Mouse (Mus musculus): ENCODE results near the gene Trappc11. TPM values are rescaled to one million over a fixed set of nuclear protein-coding genes. Genes with fewer than 3 reads are reported as not detected.

The Trappc11 gene
- polyA plus RNA-seq, 1 experiment from 2014 or later: 42.9 TPM

GRCm38 (mm10) chr8:47538323-47538722 is 5.1 kb upstream of the Trappc11 start:
- 55% methylated on average over 4 of the region's 4 CpGs for WGBS
- Histone ChIP-seq H3K4me1 (peaks cover 20% of the 10 kb centered on the region), H3K9ac (no peak overlapping the region), H3K4me3 (no peak overlapping the region), H3K27me3 (replicated peaks) (no peaks in the 10 kb centered on the region), H3K27ac (no peak overlapping the region), H3K4me2 (no peak overlapping the region), H3K9me3 (no peaks in the 10 kb centered on the region), H3K36me3 (replicated peaks) (peaks cover 6% of the 10 kb centered on the region; the same call in 1 of the 2 replicates)
- ATAC-seq (replicated peaks): no peak

GRCm38 (mm10) chr8:47528094-47528493 is 5.2 kb downstream of the Trappc11 start:
- Histone ChIP-seq H3K27me3 (replicated peaks) (no peaks in the 10 kb centered on the region), H3K4me3 (no peak overlapping the region), H3K9me3 (no peaks in the 10 kb centered on the region), H3K36me3 (replicated peaks) (peaks cover 31% of the 10 kb centered on the region), H3K4me1 (peaks cover 13% of the 10 kb centered on the region), H3K9ac (no peak overlapping the region), H3K27ac (no peak overlapping the region), H3K4me2 (no peak overlapping the region)
- 94% methylated on average over 1 of the region's 1 CpGs for WGBS
- ATAC-seq (replicated peaks): no peak

GRCm38 (mm10) chr8:47513601-47514000 is 19.7 kb downstream of the Trappc11 start:
- 95% methylated on average over 15 of the region's 15 CpGs for WGBS
- H3K9me3 ChIP-seq: no peaks in the 10 kb centered on the region
- peaks cover 45% of the 10 kb centered on the region for H3K36me3 ChIP-seq (replicated peaks)
- H3K4me3 ChIP-seq: no peak overlapping the region
- no peaks in the 10 kb centered on the region for H3K27me3 ChIP-seq (replicated peaks)
- H3K4me2 ChIP-seq: no peak overlapping the region
- H3K4me1 ChIP-seq: no peaks in the 10 kb centered on the region
- no peak overlapping the region for H3K9ac ChIP-seq
- no peak for ATAC-seq (replicated peaks)
- H3K27ac ChIP-seq: no peak overlapping the region

- Histone ChIP-seq H3K4me2 (no peak overlapping the region), H3K36me3 (replicated peaks) (peaks cover 35% of the 10 kb centered on the region), H3K9ac (no peak overlapping the region), H3K27me3 (replicated peaks) (no peaks in the 10 kb centered on the region), H3K4me3 (no peak overlapping the region), H3K9me3 (no peaks in the 10 kb centered on the region), H3K27ac (no peak overlapping the region), H3K4me1 (no peaks in the 10 kb centered on the region)
- WGBS: 92% methylated on average over 9 of the region's 9 CpGs
- ATAC-seq (replicated peaks): no peak
Measured at GRCm38 (mm10) chr8:47510930-47511329, 22.3 kb downstream of the Trappc11 start.

- Histone ChIP-seq H3K27ac (no peak overlapping the region), H3K27me3 (replicated peaks) (no peaks in the 10 kb centered on the region), H3K4me3 (no peak overlapping the region), H3K36me3 (replicated peaks) (peaks cover 44% of the 10 kb centered on the region), H3K9me3 (no peaks in the 10 kb centered on the region), H3K9ac (no peak overlapping the region), H3K4me2 (no peak overlapping the region), H3K4me1 (no peaks in the 10 kb centered on the region)
- WGBS: 82% methylated on average over 12 of the region's 12 CpGs
- ATAC-seq (replicated peaks): no peak
Measured at GRCm38 (mm10) chr8:47505431-47505830, 27.8 kb downstream of the Trappc11 start.

GRCm38 (mm10) chr8:47502546-47502945 is 30.7 kb downstream of the Trappc11 start:
- H3K4me3 ChIP-seq: no peak overlapping the region
- ATAC-seq (replicated peaks): no peak
- no peaks in the 10 kb centered on the region for H3K9me3 ChIP-seq
- peaks cover 52% of the 10 kb centered on the region for H3K36me3 ChIP-seq (replicated peaks)
- no peaks in the 10 kb centered on the region for H3K4me1 ChIP-seq
- no peak overlapping the region for H3K27ac ChIP-seq
- no peaks in the 10 kb centered on the region for H3K27me3 ChIP-seq (replicated peaks)
- no peak overlapping the region for H3K9ac ChIP-seq
- 96% methylated on average over 13 of the region's 13 CpGs for WGBS
- no peak overlapping the region for H3K4me2 ChIP-seq

GRCm38 (mm10) chr8:47501994-47502393 is 31.3 kb downstream of the Trappc11 start:
- no peaks in the 10 kb centered on the region for H3K27me3 ChIP-seq (replicated peaks)
- no peak for ATAC-seq (replicated peaks)
- 77% methylated on average over 2 of the region's 2 CpGs for WGBS
- no peak overlapping the region for H3K9ac ChIP-seq
- no peaks in the 10 kb centered on the region for H3K9me3 ChIP-seq
- no peak overlapping the region for H3K4me2 ChIP-seq
- H3K27ac ChIP-seq: no peak overlapping the region
- no peak overlapping the region for H3K4me3 ChIP-seq
- peaks cover 49% of the 10 kb centered on the region for H3K36me3 ChIP-seq (replicated peaks)
- H3K4me1 ChIP-seq: no peaks in the 10 kb centered on the region

- no peaks in the 10 kb centered on the region for H3K27me3 ChIP-seq (replicated peaks)
- ATAC-seq (replicated peaks): no peak
- H3K36me3 ChIP-seq (replicated peaks): peaks cover 41% of the 10 kb centered on the region
- H3K4me2 ChIP-seq: no peak overlapping the region
- no peak overlapping the region for H3K4me3 ChIP-seq
- WGBS: 93% methylated on average over 6 of the region's 6 CpGs
- no peaks in the 10 kb centered on the region for H3K9me3 ChIP-seq
- H3K27ac ChIP-seq: no peak overlapping the region
- no peaks in the 10 kb centered on the region for H3K4me1 ChIP-seq
- no peak overlapping the region for H3K9ac ChIP-seq
Measured at GRCm38 (mm10) chr8:47495428-47495827, 37.8 kb downstream of the Trappc11 start.

GRCm38 (mm10) chr8:47494602-47495153 is 38.6 kb downstream of the Trappc11 start:
- Histone ChIP-seq H3K4me2 (no peak overlapping the region), H3K4me3 (no peak overlapping the region), H3K27me3 (replicated peaks) (no peaks in the 10 kb centered on the region), H3K36me3 (replicated peaks) (peaks cover 34% of the 10 kb centered on the region), H3K9ac (no peak overlapping the region), H3K4me1 (no peaks in the 10 kb centered on the region), H3K9me3 (no peaks in the 10 kb centered on the region), H3K27ac (no peak overlapping the region)
- whole genome bisulfite sequencing: 90% methylated on average over 12 of the region's 12 CpGs
- no peak for ATAC-seq (replicated peaks)

GRCm38 (mm10) chr8:47493106-47493505 is 40.2 kb downstream of the Trappc11 start:
- H3K4me1 ChIP-seq: no peaks in the 10 kb centered on the region
- no peaks in the 10 kb centered on the region for H3K9me3 ChIP-seq
- H3K36me3 ChIP-seq (replicated peaks): peaks cover 28% of the 10 kb centered on the region
- no peaks in the 10 kb centered on the region for H3K27me3 ChIP-seq (replicated peaks)
- H3K4me2 ChIP-seq: no peak overlapping the region
- no peak overlapping the region for H3K4me3 ChIP-seq
- 96% methylated on average over 12 of the region's 12 CpGs for WGBS
- no peak overlapping the region for H3K27ac ChIP-seq
- no peak for ATAC-seq (replicated peaks)
- no peak overlapping the region for H3K9ac ChIP-seq

GRCm38 (mm10) chr8:47487231-47487630 is 46.0 kb downstream of the Trappc11 start:
- H3K4me2 ChIP-seq: no peak overlapping the region
- no peak for ATAC-seq (replicated peaks)
- H3K4me3 ChIP-seq: no peak overlapping the region
- no peak overlapping the region for H3K27ac ChIP-seq
- no peaks in the 10 kb centered on the region for H3K9me3 ChIP-seq
- H3K36me3 ChIP-seq (replicated peaks): peaks cover 7% of the 10 kb centered on the region; the same call in 1 of the 2 replicates
- 93% methylated on average over 3 of the region's 3 CpGs for WGBS
- no peaks in the 10 kb centered on the region for H3K4me1 ChIP-seq
- no peaks in the 10 kb centered on the region for H3K27me3 ChIP-seq (replicated peaks)
- H3K9ac ChIP-seq: no peak overlapping the region

GRCm38 (mm10) chr8:47482354-47483071 is 50.8 kb downstream of the Trappc11 start:
- Histone ChIP-seq H3K27me3 (replicated peaks) (no peaks in the 10 kb centered on the region), H3K36me3 (replicated peaks) (no peaks in the 10 kb centered on the region), H3K9me3 (no peaks in the 10 kb centered on the region), H3K27ac (no peak overlapping the region), H3K4me3 (no peak overlapping the region), H3K4me2 (no peak overlapping the region), H3K4me1 (no peaks in the 10 kb centered on the region), H3K9ac (no peak overlapping the region)
- 59% methylated on average over 12 of the region's 12 CpGs for WGBS
- no peak for ATAC-seq (replicated peaks)

- ATAC-seq (replicated peaks): peak; percentile 58; the same call in 1 of the 2 replicates
- Histone ChIP-seq H3K36me3 (replicated peaks) (no peaks in the 10 kb centered on the region), H3K9me3 (no peaks in the 10 kb centered on the region), H3K4me3 (no peak overlapping the region), H3K4me2 (no peak overlapping the region), H3K27me3 (replicated peaks) (no peaks in the 10 kb centered on the region), H3K9ac (no peak overlapping the region), H3K4me1 (no peaks in the 10 kb centered on the region), H3K27ac (no peak overlapping the region)
- WGBS: 75% methylated on average over 7 of the region's 7 CpGs
Measured at GRCm38 (mm10) chr8:47480039-47480438, 53.2 kb downstream of the Trappc11 start.
